ENCODE assay signal across 9 mouse cellular contexts in the genomic region with DNA sequence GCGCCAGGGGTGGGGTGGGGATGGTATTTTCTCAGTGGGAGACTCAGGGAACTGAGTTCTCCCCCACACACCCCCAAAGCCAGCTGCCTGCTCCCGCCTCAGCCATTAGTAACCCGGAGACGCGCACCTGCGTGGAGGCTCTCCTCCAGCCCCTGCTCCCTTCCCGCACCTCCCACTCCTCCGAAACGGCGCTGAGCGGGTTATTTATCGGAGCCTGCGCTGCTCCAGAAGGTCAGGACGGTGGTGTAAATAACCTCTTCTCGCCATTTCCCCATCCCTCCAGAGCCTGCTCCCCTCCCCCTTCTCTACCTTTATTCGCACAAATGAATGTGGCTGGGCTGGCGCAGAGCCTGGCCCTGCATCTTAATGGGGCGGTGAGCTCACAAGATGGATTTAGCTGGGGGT. TPM values are rescaled to one million over a fixed set of nuclear protein-coding genes. Genes with fewer than 3 reads are reported as not detected.
DNase-seq lines count a peak whose midpoint lies in the region; ATAC-seq lines count a peak whose summit lies in the region.
"Had no signal": no experiment of that assay in that cellular context is flagged by ENCODE, and none has a peak within 500 bp of the region (broad histone marks: within the 10 kb centered on the region; RNA-seq: fewer than 3 reads in every experiment).

No protein-coding gene starts in this region.

- peak overlapping the region; percentile 23; the same call in 1 of the 2 replicates for H3K9ac ChIP-seq in kidney, embryonic 14.5 days (ENCODE audit: low read depth, low read length)
- peak overlapping the region; percentile 48 for H3K9ac ChIP-seq in forebrain, embryonic 12.5 days

- H3K9me3 ChIP-seq in kidney, embryonic 14.5 days (ENCODE audit: control insufficient read depth, low read length): no peaks in the 10 kb centered on the region
- H3K9me3 ChIP-seq in forebrain, embryonic 12.5 days: no peaks in the 10 kb centered on the region

- H3K4me2 ChIP-seq in kidney, embryonic 14.5 days (replicated peaks; ENCODE audit: low read depth, low read length): peak overlapping the region; percentile 30
- peak overlapping the region; percentile 50 for H3K4me2 ChIP-seq in forebrain, embryonic 12.5 days

- H3K4me3 ChIP-seq in kidney, embryonic 14.5 days (ENCODE audit: low read length): peak overlapping the region; percentile 8; the same call in 1 of the 2 replicates
- H3K4me3 ChIP-seq in forebrain, embryonic 12.5 days (replicated peaks): peak overlapping the region; percentile 26

- H3K27ac ChIP-seq in kidney, embryonic 14.5 days (ENCODE audit: low read depth, low read length): peak overlapping the region; percentile 98
- peak overlapping the region; percentile 99 for H3K27ac ChIP-seq in forebrain, embryonic 12.5 days

- peaks cover 82% of the 10 kb centered on the region for H3K4me1 ChIP-seq in kidney, embryonic 14.5 days (ENCODE audit: control insufficient read depth, insufficient read depth, low read length)
- H3K4me1 ChIP-seq in forebrain, embryonic 12.5 days: peaks cover 96% of the 10 kb centered on the region

- peak; percentile 25; the same call in 1 of the 2 replicates for ATAC-seq in kidney, embryonic 14.5 days (ENCODE audit: low FRiP score, low TSS enrichment)
- ATAC-seq in forebrain, embryonic 12.5 days (ENCODE audit: low FRiP score): peak; percentile 80
- no peak for ATAC-seq in inflammation-experienced regulatory T-cells, adult 6 months
- ATAC-seq: Patski had no signal

- H3K36me3 ChIP-seq in kidney, embryonic 14.5 days (ENCODE audit: control insufficient read depth, insufficient read depth, low read length): peaks cover 20% of the 10 kb centered on the region
- H3K36me3 ChIP-seq in forebrain, embryonic 12.5 days (replicated peaks): peaks cover 11% of the 10 kb centered on the region; the same call in 1 of the 2 replicates

- DNase-seq in kidney, adult 18-20 months: no peak
- DNase-seq in brain, embryonic 18.5 days (ENCODE audit: low read depth, low spot score): peak; percentile 66
- peak; percentile 59 to 69 for DNase-seq in left cerebral cortex, postnatal 36 days (ENCODE audit: low spot score in 2 of 2)
- DNase-seq in right cerebral cortex, adult 2 months (ENCODE audit: low spot score in 2 of 2): peak; percentile 72 to 74
- DNase-seq in spleen, adult 12 weeks (ENCODE audit: low spot score): no peak

- no peaks in the 10 kb centered on the region for H3K27me3 ChIP-seq in kidney, embryonic 14.5 days (ENCODE audit: control insufficient read depth, insufficient read depth, low read length)
- no peaks in the 10 kb centered on the region for H3K27me3 ChIP-seq in forebrain, embryonic 12.5 days
- H3K27me3 ChIP-seq: Patski had no signal

- intact Hi-C loops in left cerebral cortex, postnatal 36 days (cut with DNase I): loop anchor here (10.0 kb wide), 1 partner anchor 555 kb away; no protein-coding TSS in a partner anchor

- 6% methylated on average over 18 of the region's 18 CpGs for WGBS in kidney, embryonic 14.5 days
- WGBS in forebrain, embryonic 12.5 days: 2% methylated on average over 18 of the region's 18 CpGs

RNA-seq across cellular contexts. Expression of a gene that starts 10.3 kb away (rescaled TPM):
- polyA plus RNA-seq in kidney, embryonic 14.5 days (2014; fragmentation: Nextera tagmentation; extraction: Ambion mirVana): 0.47 and 0.69 TPM in 2 replicates
- polyA plus RNA-seq in forebrain, embryonic 12.5 days (2016; fragmentation: Nextera tagmentation; extraction: Ambion mirVana): 0.10 and 0.37 TPM in 2 replicates
- under 1 TPM; 0.42 to 0.45 TPM for total RNA-seq in left cerebral cortex, postnatal 36 days (2021)
- not detected for polyA plus RNA-seq in inflammation-experienced regulatory T-cells, adult 6 months (2017; shearing (Covaris generic))
- polyA plus RNA-seq: Patski had no signal

RNA-seq across cellular contexts. Expression of a gene that starts 27.6 kb away (rescaled TPM):
- polyA plus RNA-seq in kidney, embryonic 14.5 days (2014; fragmentation: Nextera tagmentation; extraction: Ambion mirVana): 290 and 322 TPM in 2 replicates
- 226 and 228 TPM in 2 replicates for polyA plus RNA-seq in forebrain, embryonic 12.5 days (2016; fragmentation: Nextera tagmentation; extraction: Ambion mirVana)
- total RNA-seq in left cerebral cortex, postnatal 36 days (2021): 10 to 100 TPM; 87.8 to 95.9 TPM
- 100 to 1,000 TPM; 216 to 248 (median 223) TPM for polyA plus RNA-seq in inflammation-experienced regulatory T-cells, adult 6 months (2017; shearing (Covaris generic))

RNA-seq across cellular contexts. Expression of a gene that starts 39.8 kb away (rescaled TPM):
- polyA plus RNA-seq in kidney, embryonic 14.5 days (2014; fragmentation: Nextera tagmentation; extraction: Ambion mirVana): 12.3 and 18.2 TPM in 2 replicates
- 16.1 and 16.8 TPM in 2 replicates for polyA plus RNA-seq in forebrain, embryonic 12.5 days (2016; fragmentation: Nextera tagmentation; extraction: Ambion mirVana)
- total RNA-seq in left cerebral cortex, postnatal 36 days (2021): 10 to 100 TPM; 64.4 to 73.5 TPM
- not detected for polyA plus RNA-seq in inflammation-experienced regulatory T-cells, adult 6 months (2017; shearing (Covaris generic))

RNA-seq across cellular contexts. Expression of a gene that starts 41.9 kb away (rescaled TPM):
- 3.1 and 3.9 TPM in 2 replicates for polyA plus RNA-seq in kidney, embryonic 14.5 days (2014; fragmentation: Nextera tagmentation; extraction: Ambion mirVana)
- polyA plus RNA-seq in forebrain, embryonic 12.5 days (2016; fragmentation: Nextera tagmentation; extraction: Ambion mirVana): 2.1 and 3.4 TPM in 2 replicates
- total RNA-seq in left cerebral cortex, postnatal 36 days (2021): not detected
- polyA plus RNA-seq in inflammation-experienced regulatory T-cells, adult 6 months (2017; shearing (Covaris generic)): 1 to 10 TPM in 2 of 3 experiments, under 1 TPM in 1; 0.96 to 1.3 (median 1.1) TPM
- polyA plus RNA-seq: Patski had no signal

RNA-seq across cellular contexts. Expression of a gene that starts 59.8 kb away (rescaled TPM):
- 1,180 and 1,314 TPM in 2 replicates for polyA plus RNA-seq in kidney, embryonic 14.5 days (2014; fragmentation: Nextera tagmentation; extraction: Ambion mirVana)
- polyA plus RNA-seq in forebrain, embryonic 12.5 days (2016; fragmentation: Nextera tagmentation; extraction: Ambion mirVana): 1,521 and 1,527 TPM in 2 replicates
- 100 to 1,000 TPM; 199 to 232 TPM for total RNA-seq in left cerebral cortex, postnatal 36 days (2021)
- 100 to 1,000 TPM; 360 to 441 (median 366) TPM for polyA plus RNA-seq in inflammation-experienced regulatory T-cells, adult 6 months (2017; shearing (Covaris generic))

Comparison
In these comparisons a context has a peak if more than half of its experiments do, and no peak if none do; other contexts are left out.
1. DNase-seq: peak in brain, embryonic 18.5 days (single experiment), left cerebral cortex, postnatal 36 days (2 of 2) and right cerebral cortex, adult 2 months (2 of 2); none in kidney, adult 18-20 months (single experiment) and spleen, adult 12 weeks (single experiment).
2. RNA of a gene that starts 39.8 kb away (polyA plus RNA-seq): 12.3 to 18.2 TPM in kidney, embryonic 14.5 days and 16.1 to 16.8 TPM in forebrain, embryonic 12.5 days; not detected in inflammation-experienced regulatory T-cells, adult 6 months; every median in the first group is over 10 times any median in the second.